10 mouse cellular contexts compared by ENCODE assay signal in genomic region chr3:107579466-107579865, GRCm38 (mm10). TPM values are rescaled to one million over a fixed set of nuclear protein-coding genes. Genes with fewer than 3 reads are reported as not detected.
DNase-seq lines count a peak whose midpoint lies in the region; ATAC-seq and TF ChIP-seq lines count a peak whose summit lies in the region.
"Had no signal": no experiment of that assay in that cellular context is flagged by ENCODE, and none has a peak within 500 bp of the region (broad histone marks: within the 10 kb centered on the region; RNA-seq: fewer than 3 reads in every experiment).

No protein-coding gene starts in this region.

- no peaks in the 10 kb centered on the region for H3K9me3 ChIP-seq in limb, embryonic 10.5 days (replicated peaks)

- ATAC-seq in cerebellum, adult (ENCODE audit: insufficient number of reproducible peaks, low FRiP score, low TSS enrichment) = no peak

- no peak for TF ChIP-seq CTCF in thymus, adult 2 months (IDR thresholded peaks at IDR 0.05; ENCODE audit: borderline replicate concordance, control insufficient read depth, extremely low read depth, insufficient read depth, low read length, poor library complexity)

- no peak overlapping the region for H3K27ac ChIP-seq in thymus, adult 2 months (ENCODE audit: control insufficient read depth, insufficient read depth, low read length)
- H3K27ac ChIP-seq in limb, embryonic 10.5 days = no peak overlapping the region

- intact Hi-C loops in heart, postnatal 36 days (cut with DNase I) = loop anchor here (1.0 kb wide), 1 partner anchor 19 kb away; no protein-coding TSS in a partner anchor

- no peaks in the 10 kb centered on the region; the same call in 1 of the 2 replicates for H3K4me1 ChIP-seq in thymus, adult 2 months (replicated peaks; ENCODE audit: control insufficient read depth, insufficient read depth, low read length)
- H3K4me1 ChIP-seq in limb, embryonic 10.5 days = peaks cover 57% of the 10 kb centered on the region

- no peak for TF ChIP-seq POLR2A in thymus, adult 2 months (IDR thresholded peaks at IDR 0.05; ENCODE audit: control insufficient read depth, extremely low read depth, insufficient read depth, low read length, poor library complexity)

- no peaks in the 10 kb centered on the region for H3K36me3 ChIP-seq in thymus, adult 2 months (ENCODE audit: control insufficient read depth, insufficient read depth, low read length)
- H3K36me3 ChIP-seq in limb, embryonic 10.5 days = no peaks in the 10 kb centered on the region

- H3K27me3 ChIP-seq in thymus, adult 2 months (ENCODE audit: control insufficient read depth, insufficient read depth, low read length) = peaks cover 25% of the 10 kb centered on the region
- H3K27me3 ChIP-seq in limb, embryonic 10.5 days (ENCODE audit: low read depth, poor library complexity, severe bottlenecking) = peaks cover 56% of the 10 kb centered on the region

- WGBS in thymus, adult 2 months = 9% methylated on average over 4 of the region's 4 CpGs
- 8% methylated on average over 4 of the region's 4 CpGs for WGBS in limb, embryonic 10.5 days

- no peak overlapping the region for H3K4me3 ChIP-seq in thymus, adult 2 months (ENCODE audit: control insufficient read depth, insufficient read depth, low read length)
- no peak overlapping the region for H3K4me3 ChIP-seq in limb, embryonic 10.5 days

- peak; percentile 65 for DNase-seq in cerebellum, adult 11 months
- peak; percentile 57 for DNase-seq in thymus, adult 2 months
- DNase-seq in thymus, adult 18-20 months = no peak
- peak; percentile 64 to 84 for DNase-seq in cerebellum, postnatal 25 days
- DNase-seq in heart, postnatal 36 days = peak; percentile 60 to 69
- DNase-seq in limb, embryonic 10.5 days (ENCODE audit: low spot score) = peak; percentile 76
- DNase-seq in retina, embryonic 14.5 days (ENCODE audit: low spot score) = peak; percentile 88

RNA-seq across cellular contexts. Expression of gene Alx3, which starts 15.4 kb away (rescaled TPM):
- polyA plus RNA-seq in thymus, adult 2 months (2012; rRNA removed) = 0.20 and 0.27 TPM in 2 replicates
- not detected for total RNA-seq in heart, postnatal 36 days (2021)
- polyA plus RNA-seq in limb, embryonic 10.5 days (2016; fragmentation: Nextera tagmentation; extraction: Ambion mirVana) = 31.1 and 37.4 TPM in 2 replicates
- polyA plus RNA-seq: heart, embryonic 14.5 days; neural tube, embryonic 14.5 days had no signal

RNA-seq across cellular contexts. Expression of gene Ubl4b, which starts 24.6 kb away (rescaled TPM):
- polyA plus RNA-seq in thymus, adult 2 months (2012; rRNA removed) = 0.07 and 0.09 TPM in 2 replicates
- not detected for total RNA-seq in heart, postnatal 36 days (2021)
- polyA plus RNA-seq in limb, embryonic 10.5 days (2016; fragmentation: Nextera tagmentation; extraction: Ambion mirVana) = 0.76 and 0.98 TPM in 2 replicates
- polyA plus RNA-seq: heart, embryonic 14.5 days; neural tube, embryonic 14.5 days had no signal

RNA-seq across cellular contexts. Expression of gene Gm10961, which starts 51.7 kb away (rescaled TPM):
- not detected in 2 replicates for polyA plus RNA-seq in thymus, adult 2 months (2012; rRNA removed)
- total RNA-seq in heart, postnatal 36 days (2021) = not detected
- not detected in 2 replicates for polyA plus RNA-seq in limb, embryonic 10.5 days (2016; fragmentation: Nextera tagmentation; extraction: Ambion mirVana)
- polyA plus RNA-seq: heart, embryonic 14.5 days; neural tube, embryonic 14.5 days had no signal

RNA-seq across cellular contexts. Expression of gene Strip1, which starts 52.0 kb away (rescaled TPM):
- polyA plus RNA-seq in thymus, adult 2 months (2012; rRNA removed) = 75.7 and 86.7 TPM in 2 replicates
- total RNA-seq in heart, postnatal 36 days (2021) = 10 to 100 TPM; 19.3 to 20.5 TPM
- polyA plus RNA-seq in limb, embryonic 10.5 days (2016; fragmentation: Nextera tagmentation; extraction: Ambion mirVana) = 66.4 and 78.1 TPM in 2 replicates

Comparison
In these comparisons a context has a peak if more than half of its experiments do, and no peak if none do; other contexts are left out.
1. DNase-seq: peak in cerebellum, adult 11 months (single experiment), thymus, adult 2 months (single experiment), cerebellum, postnatal 25 days (2 of 2), heart, postnatal 36 days (2 of 2), limb, embryonic 10.5 days (single experiment) and retina, embryonic 14.5 days (single experiment); none in thymus, adult 18-20 months (0 of 2).
2. RNA of gene Alx3, which starts 15.4 kb away (polyA plus RNA-seq): 31.1 to 37.4 TPM in limb, embryonic 10.5 days; 0.20 to 0.27 TPM in thymus, adult 2 months; every median in the first group is over 10 times any median in the second.